Mouse (Mus musculus): ENCODE data around the gene Gm7982.
"Not testable (repeated sequence)": the region's sequence is repeated elsewhere in the genome, so short reads cannot be mapped to it uniquely, and the experiment has no call there.

Gm7982 gene

GRCm38 (mm10) chr5:95741714-95742113, at the start of gene Gm7982:
Gm7982 (plus strand) TSS chr5:95742014.
- not testable (repeated sequence) for DNase-seq

- not testable (repeated sequence) for DNase-seq
Observed at GRCm38 (mm10) chr5:95736073-95736472, 5.7 kb upstream of the Gm7982 start, which contains the start of gene Gm7978. Gm7978 (minus strand) TSS chr5:95736173.

GRCm38 (mm10) chr5:95775690-95776089, 33.9 kb downstream of the Gm7982 start, which contains the start of gene E330014E10Rik:
E330014E10Rik (plus strand) TSS chr5:95775990.
- not testable (repeated sequence) for DNase-seq

All from kidney, adult 11 months (tissue).